Mouse (Mus musculus) hindbrain, postnatal 0 days (tissue): ENCODE data around the gene Atraid. TPM values are rescaled to one million over a fixed set of nuclear protein-coding genes. Genes with fewer than 3 reads are reported as not detected.

Source experiments
- ATAC-seq: fragments of 200-750 bp; cut with Nextera tagmentation; 2 replicates; pipeline ENCODE4 v1.8.0; 2017; ENCODE audit warnings: mild to moderate bottlenecking, moderate TSS enrichment, moderate library complexity
- DNase-seq: peaks from one replicate; pipeline ENCODE4 v3.0.0-alpha.2; 2015; ENCODE audit warnings: low spot score
- H3K27ac ChIP-seq: fragments of 300-500 bp; sonication (generic); 2 replicates; pipeline ENCODE4 v1.5.1; 2014; ENCODE audit warnings: mild to moderate bottlenecking
- H3K27me3 ChIP-seq: fragments of 300-500 bp; sonication (generic); 2 replicates; pipeline ENCODE4 v1.6.1; 2014; ENCODE audit warnings: low read length, mixed read lengths; ENCODE audit not compliant: insufficient read depth
- H3K36me3 ChIP-seq: fragments of 300-500 bp; sonication (generic); 2 replicates; pipeline ENCODE4 v1.6.1; 2014; ENCODE audit warnings: low read length, mixed read lengths; ENCODE audit not compliant: insufficient read depth
- H3K4me1 ChIP-seq: fragments of 300-500 bp; sonication (generic); 2 replicates; pipeline ENCODE4 v1.6.1; 2014; ENCODE audit warnings: antibody characterized with exemption, low read length, mixed read lengths; ENCODE audit not compliant: insufficient read depth
- H3K4me2 ChIP-seq: fragments of 300-500 bp; sonication (generic); 2 replicates; pipeline ENCODE4 v1.6.1; 2014; ENCODE audit warnings: low read depth, mild to moderate bottlenecking, low read length, moderate library complexity, mixed read lengths
- H3K4me3 ChIP-seq: fragments of 300-500 bp; sonication (generic); 2 replicates; pipeline ENCODE4 v1.5.1; 2014; ENCODE audit warnings: low read length
- H3K9ac ChIP-seq: fragments of 300-500 bp; sonication (generic); replicated peaks from 2 replicates; pipeline ENCODE4 v1.6.1; 2014; ENCODE audit warnings: mild to moderate bottlenecking, low read length, moderate library complexity, mixed read lengths
- H3K9me3 ChIP-seq: fragments of 300-500 bp; sonication (generic); 2 replicates; pipeline ENCODE4 v1.6.1; 2016; ENCODE audit warnings: low read length, mixed read lengths
- CTCF ChIP-seq: IDR thresholded peaks from 2 replicates; pipeline ENCODE4 v1.5.1; 2016; ENCODE audit warnings: antibody characterized with exemption, control low read depth, low read depth
- WGBS: fragments of 180-500 bp; shearing (Covaris S2); extraction: QIAGEN DNeasy Blood & Tissue Kit; methylation state at CpG from one replicate; pipeline ENCODE4 v1.1.7; 2014; 5-methylcytosine and 5-hydroxymethylcytosine counted together
- polyA plus RNA-seq: library from polyadenylated mRNA; unstranded; fragments of >200 nt; fragmentation: Nextera tagmentation; extraction: Ambion mirVana; gene quantifications from 2 replicates; pipeline ENCODE4 v1.2.1, GENCODE M21; 2015
- total RNA-seq: library from RNA; depleted of rRNA; stranded (reverse); fragments of >200 nt; gene quantifications from 2 replicates; pipeline ENCODE4 v1.2.3, GENCODE M21; 2014; rRNA removed

Atraid gene
- total and polyA plus RNA-seq, 2 experiments from 2014 or later: 155 to 240 TPM

DNA sequence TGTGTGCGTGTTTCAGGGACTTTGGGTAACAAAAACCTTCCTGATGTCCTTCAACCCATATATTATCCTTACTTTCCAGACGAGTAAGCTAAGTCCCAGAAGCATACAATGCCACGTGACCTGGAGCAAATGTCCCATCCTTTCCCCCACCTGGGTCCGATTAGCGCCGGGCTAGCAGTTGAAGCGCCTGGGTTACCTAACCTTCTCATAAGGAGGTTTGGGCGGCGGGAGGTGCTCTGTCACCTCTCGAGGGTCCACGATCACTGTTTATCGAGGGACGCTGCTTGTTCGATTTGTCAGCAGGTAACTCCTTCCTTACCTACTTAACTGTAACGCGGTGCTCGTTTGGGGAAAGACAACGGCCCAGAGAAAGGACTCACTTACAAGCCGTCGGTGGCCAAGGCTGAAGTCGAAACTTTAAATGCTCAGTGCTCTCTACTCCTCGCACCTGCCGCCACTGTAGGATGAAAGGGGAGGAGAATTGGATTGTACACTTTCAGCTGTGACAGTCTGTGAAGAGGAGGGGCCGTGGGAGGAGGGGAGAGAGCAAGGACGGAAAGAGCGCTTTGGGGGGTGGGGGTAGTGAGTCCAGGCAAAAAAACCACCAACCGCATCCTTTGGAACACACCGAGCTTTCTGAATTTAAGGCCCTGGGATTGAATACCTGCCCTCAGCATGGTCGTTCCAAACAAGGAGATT is 46.1 kb downstream of the Atraid start:
- TF ChIP-seq CTCF: no peak
- DNase-seq: no peak
- peak overlapping the region; percentile 52 for H3K4me2 ChIP-seq
- peaks cover 51% of the 10 kb centered on the region for H3K27me3 ChIP-seq
- no peak overlapping the region for H3K9ac ChIP-seq
- H3K36me3 ChIP-seq: no peaks in the 10 kb centered on the region
- no peak overlapping the region for H3K27ac ChIP-seq
- H3K9me3 ChIP-seq: no peaks in the 10 kb centered on the region
- ATAC-seq: no peak
- H3K4me1 ChIP-seq: peaks cover 5% of the 10 kb centered on the region
- 2% methylated on average over 29 of the region's 29 CpGs for WGBS
- H3K4me3 ChIP-seq: peak overlapping the region; percentile 43

DNA sequence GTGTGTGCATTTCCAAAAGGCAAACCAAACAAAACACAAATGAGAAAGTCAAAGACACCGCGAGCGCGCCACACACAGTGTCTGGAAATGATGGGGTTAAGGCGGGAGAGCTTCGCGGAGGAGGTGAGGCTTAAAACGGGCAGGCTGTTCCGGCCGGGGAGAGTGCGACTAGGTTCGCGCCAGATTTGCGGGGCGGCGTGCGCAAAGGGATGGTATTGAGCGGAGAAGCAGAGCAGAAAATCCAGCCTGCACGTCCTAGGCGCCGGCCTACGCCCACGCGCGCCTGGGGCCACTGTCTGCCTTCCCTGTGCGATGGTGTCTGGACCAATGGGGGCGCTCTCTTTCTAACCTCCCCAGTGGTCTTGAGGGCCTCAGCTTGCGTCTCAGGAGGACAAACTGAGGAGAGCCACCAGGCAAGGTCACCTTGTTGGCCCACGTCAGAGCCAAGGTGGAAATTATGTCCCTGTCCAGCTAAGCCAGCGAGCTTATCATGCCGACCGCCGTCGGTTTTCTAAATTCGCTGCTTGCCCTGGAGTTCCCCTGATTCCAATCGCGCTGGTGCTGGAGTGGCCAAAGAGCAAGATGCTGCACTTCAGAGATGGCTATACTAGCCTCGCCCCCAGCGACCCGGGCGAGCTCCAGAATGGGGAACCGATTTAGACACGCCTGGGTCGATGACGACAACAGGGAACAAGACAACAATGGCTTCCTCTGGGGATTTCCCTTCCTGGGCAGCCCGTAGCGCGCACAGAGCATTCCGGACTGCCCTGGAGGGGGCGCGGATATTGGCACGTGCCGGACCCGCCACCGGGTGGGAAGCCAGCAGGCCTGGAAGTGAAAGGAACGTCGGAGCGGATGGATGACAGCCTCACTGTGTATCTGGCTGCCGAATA is 46.9 kb downstream of the Atraid start:
- Histone ChIP-seq H3K36me3 (no peaks in the 10 kb centered on the region), H3K27ac (no peak overlapping the region), H3K4me2 (peak overlapping the region; percentile 52), H3K4me3 (peak overlapping the region; percentile 43), H3K4me1 (peaks cover 5% of the 10 kb centered on the region), H3K27me3 (peaks cover 51% of the 10 kb centered on the region), H3K9me3 (no peaks in the 10 kb centered on the region), H3K9ac (no peak overlapping the region)
- TF ChIP-seq CTCF: peak; percentile 28; the same call in 1 of the 2 replicates
- under 1% methylated on average over 59 of the region's 59 CpGs for WGBS
- ATAC-seq: peak; percentile 27; the same call in 1 of the 2 replicates
- peak; percentile 41 for DNase-seq

DNA sequence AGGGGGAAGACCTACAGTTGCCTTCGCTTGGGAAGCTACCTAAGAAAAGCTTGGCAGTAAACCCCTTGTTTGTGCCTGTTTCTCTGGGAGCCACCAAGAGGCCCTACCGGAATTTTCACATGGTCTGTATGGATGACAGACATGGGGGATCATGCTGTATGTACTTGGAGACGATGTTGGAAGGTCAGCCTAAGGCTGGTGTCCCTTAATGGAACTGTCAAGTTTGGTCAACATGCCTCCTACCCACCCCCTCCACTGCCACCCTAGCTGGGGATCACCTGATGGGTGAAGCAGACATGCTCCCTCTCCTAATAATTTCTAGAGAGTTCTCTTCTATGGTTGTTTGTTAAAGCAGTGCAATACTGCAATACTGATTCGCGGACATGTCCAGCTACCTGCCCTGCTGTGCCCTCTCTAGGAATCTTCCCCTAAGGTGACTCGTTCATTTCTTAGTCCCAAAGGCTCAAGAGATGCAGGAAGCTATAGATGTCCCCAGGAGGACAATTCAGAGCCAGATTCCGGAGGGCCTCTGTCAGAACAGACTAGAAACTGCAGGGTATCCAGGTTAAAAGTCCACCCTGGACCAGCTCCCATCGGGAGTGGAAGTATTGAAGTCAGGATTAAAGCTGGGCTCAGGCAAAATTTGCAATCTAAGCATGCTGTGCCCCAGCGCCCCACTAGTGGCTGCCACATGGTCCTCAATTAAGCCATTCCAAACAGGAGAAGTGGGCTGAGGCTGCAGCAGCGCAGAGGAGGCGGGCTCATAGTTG is 47.8 kb downstream of the Atraid start:
- Histone ChIP-seq H3K9ac (no peak overlapping the region), H3K9me3 (no peaks in the 10 kb centered on the region), H3K4me2 (peak overlapping the region; percentile 52; the same call in 1 of the 2 replicates), H3K4me3 (0 out of 2 replicates have a peak overlapping the region, but pooled peaks have one; percentile 43), H3K27ac (no peak overlapping the region), H3K36me3 (no peaks in the 10 kb centered on the region), H3K4me1 (peaks cover 5% of the 10 kb centered on the region), H3K27me3 (peaks cover 46% of the 10 kb centered on the region)
- peak; percentile 19; the same call in 1 of the 2 replicates for TF ChIP-seq CTCF
- peak; percentile 42 for DNase-seq
- WGBS: 21% methylated on average over 11 of the region's 11 CpGs
- ATAC-seq: no peak

Other genes with a start within 250 kb of the Atraid start
- gene Mapre3, start 233.7 kb upstream of the Atraid start, total RNA-seq: 51.7 and 55.8 TPM in 2 replicates
- gene Mapre3, start 233.7 kb upstream of the Atraid start, polyA plus RNA-seq: 134 and 137 TPM in 2 replicates
- gene Tmem214, start 180.3 kb upstream of the Atraid start, total RNA-seq: 86.7 and 89.5 TPM in 2 replicates
- 59.1 and 59.2 TPM in 2 replicates for gene Tmem214, start 180.3 kb upstream of the Atraid start, polyA plus RNA-seq
- 58.7 and 61.8 TPM in 2 replicates for gene Agbl5, start 159.6 kb upstream of the Atraid start, total RNA-seq
- 14.9 and 18.0 TPM in 2 replicates for gene Agbl5, start 159.6 kb upstream of the Atraid start, polyA plus RNA-seq
- gene Ost4, start 140.5 kb upstream of the Atraid start, total RNA-seq: 109 and 179 TPM in 2 replicates
- gene Ost4, start 140.5 kb upstream of the Atraid start, polyA plus RNA-seq: 224 and 236 TPM in 2 replicates
- gene Emilin1, start 134.9 kb upstream of the Atraid start, total RNA-seq: 8.1 and 9.3 TPM in 2 replicates
- gene Emilin1, start 134.9 kb upstream of the Atraid start, polyA plus RNA-seq: 10.3 and 10.5 TPM in 2 replicates
- 3.0 and 14.6 TPM in 2 replicates for gene Khk, start 126.9 kb upstream of the Atraid start, total RNA-seq
- gene Khk, start 126.9 kb upstream of the Atraid start, polyA plus RNA-seq: 16.5 and 17.4 TPM in 2 replicates
- 114 and 153 TPM in 2 replicates for gene Cgref1, start 102.7 kb upstream of the Atraid start, total RNA-seq
- 77.4 and 88.0 TPM in 2 replicates for gene Cgref1, start 102.7 kb upstream of the Atraid start, polyA plus RNA-seq
- gene Preb, start 88.0 kb upstream of the Atraid start, total RNA-seq: 43.7 and 49.6 TPM in 2 replicates
- gene Preb, start 88.0 kb upstream of the Atraid start, polyA plus RNA-seq: 104 and 106 TPM in 2 replicates
- gene Tcf23, start 79.7 kb upstream of the Atraid start, total RNA-seq: 0.04 TPM in 1 of 2 replicates, not detected in the other
- gene Tcf23, start 79.7 kb upstream of the Atraid start, polyA plus RNA-seq: 0.06 TPM in 1 of 2 replicates, not detected in the other
- 40.9 and 46.7 TPM in 2 replicates for gene Slc5a6, start 612 bp downstream of the Atraid start, total RNA-seq
- 27.9 and 33.7 TPM in 2 replicates for gene Slc5a6, start 612 bp downstream of the Atraid start, polyA plus RNA-seq
- gene Cad, start 6.5 kb downstream of the Atraid start, total RNA-seq: 56.2 and 58.8 TPM in 2 replicates
- gene Cad, start 6.5 kb downstream of the Atraid start, polyA plus RNA-seq: 8.1 and 9.1 TPM in 2 replicates
- not detected in 2 replicates for gene Dnajc5g, start 58.0 kb downstream of the Atraid start, total RNA-seq
- gene Dnajc5g, start 58.0 kb downstream of the Atraid start, polyA plus RNA-seq: not detected in 2 replicates
- gene Slc30a3, start 59.9 kb downstream of the Atraid start, total RNA-seq: 40.2 and 47.5 TPM in 2 replicates
- gene Slc30a3, start 59.9 kb downstream of the Atraid start, polyA plus RNA-seq: 33.5 and 37.2 TPM in 2 replicates
- gene Trim54, start 68.4 kb downstream of the Atraid start, total RNA-seq: 0.22 and 0.52 TPM in 2 replicates
- not detected in 2 replicates for gene Trim54, start 68.4 kb downstream of the Atraid start, polyA plus RNA-seq
- gene Ucn, start 90.5 kb downstream of the Atraid start, total RNA-seq: not detected in 2 replicates
- gene Ucn, start 90.5 kb downstream of the Atraid start, polyA plus RNA-seq: 0.44 and 0.54 TPM in 2 replicates
- 66.1 and 75.0 TPM in 2 replicates for gene Mpv17, start 105.9 kb downstream of the Atraid start, total RNA-seq
- 49.1 and 52.1 TPM in 2 replicates for gene Mpv17, start 105.9 kb downstream of the Atraid start, polyA plus RNA-seq
- gene Gm29609, start 131.6 kb downstream of the Atraid start, total RNA-seq: 1.8 and 9.8 TPM in 2 replicates
- gene Gm29609, start 131.6 kb downstream of the Atraid start, polyA plus RNA-seq: 1.9 and 2.9 TPM in 2 replicates
- gene Gtf3c2, start 131.8 kb downstream of the Atraid start, total RNA-seq: 40.8 and 65.6 TPM in 2 replicates
- gene Gtf3c2, start 131.8 kb downstream of the Atraid start, polyA plus RNA-seq: 45.1 and 46.1 TPM in 2 replicates
- 102 and 116 TPM in 2 replicates for gene Snx17, start 144.9 kb downstream of the Atraid start, total RNA-seq
- gene Snx17, start 144.9 kb downstream of the Atraid start, polyA plus RNA-seq: 112 and 114 TPM in 2 replicates
- gene Eif2b4, start 145.1 kb downstream of the Atraid start, total RNA-seq: 28.3 and 31.7 TPM in 2 replicates
- 78.1 and 83.9 TPM in 2 replicates for gene Eif2b4, start 145.1 kb downstream of the Atraid start, polyA plus RNA-seq
- 8.9 and 9.6 TPM in 2 replicates for gene Zfp513, start 154.0 kb downstream of the Atraid start, total RNA-seq
- 11.4 and 12.6 TPM in 2 replicates for gene Zfp513, start 154.0 kb downstream of the Atraid start, polyA plus RNA-seq
- gene Ppm1g, start 172.4 kb downstream of the Atraid start, total RNA-seq: 67.4 and 90.4 TPM in 2 replicates
- gene Ppm1g, start 172.4 kb downstream of the Atraid start, polyA plus RNA-seq: 155 and 157 TPM in 2 replicates
- 100 and 124 TPM in 2 replicates for gene Nrbp1, start 192.6 kb downstream of the Atraid start, total RNA-seq
- 134 and 139 TPM in 2 replicates for gene Nrbp1, start 192.6 kb downstream of the Atraid start, polyA plus RNA-seq
- 7.0 TPM in 1 of 2 replicates, not detected in the other for gene Gm9970, start 192.9 kb downstream of the Atraid start, total RNA-seq
- 0.29 and 0.84 TPM in 2 replicates for gene Gm9970, start 192.9 kb downstream of the Atraid start, polyA plus RNA-seq
- gene Krtcap3, start 203.4 kb downstream of the Atraid start, total RNA-seq: 2.4 and 3.2 TPM in 2 replicates
- 2.5 and 2.9 TPM in 2 replicates for gene Krtcap3, start 203.4 kb downstream of the Atraid start, polyA plus RNA-seq
- gene Ift172, start 242.8 kb downstream of the Atraid start, total RNA-seq: 38.2 and 41.8 TPM in 2 replicates
- gene Ift172, start 242.8 kb downstream of the Atraid start, polyA plus RNA-seq: 16.7 and 18.2 TPM in 2 replicates
- gene Fndc4, start 247.8 kb downstream of the Atraid start, total RNA-seq: 184 and 187 TPM in 2 replicates
- gene Fndc4, start 247.8 kb downstream of the Atraid start, polyA plus RNA-seq: 122 TPM in 2 replicates
- gene Gckr, start 249.1 kb downstream of the Atraid start, total RNA-seq: 0.89 TPM in 1 of 2 replicates, not detected in the other
- gene Gckr, start 249.1 kb downstream of the Atraid start, polyA plus RNA-seq: 0.56 and 0.93 TPM in 2 replicates